Mouse (Mus musculus): ENCODE measurements around the gene Poldip3.

DNA sequence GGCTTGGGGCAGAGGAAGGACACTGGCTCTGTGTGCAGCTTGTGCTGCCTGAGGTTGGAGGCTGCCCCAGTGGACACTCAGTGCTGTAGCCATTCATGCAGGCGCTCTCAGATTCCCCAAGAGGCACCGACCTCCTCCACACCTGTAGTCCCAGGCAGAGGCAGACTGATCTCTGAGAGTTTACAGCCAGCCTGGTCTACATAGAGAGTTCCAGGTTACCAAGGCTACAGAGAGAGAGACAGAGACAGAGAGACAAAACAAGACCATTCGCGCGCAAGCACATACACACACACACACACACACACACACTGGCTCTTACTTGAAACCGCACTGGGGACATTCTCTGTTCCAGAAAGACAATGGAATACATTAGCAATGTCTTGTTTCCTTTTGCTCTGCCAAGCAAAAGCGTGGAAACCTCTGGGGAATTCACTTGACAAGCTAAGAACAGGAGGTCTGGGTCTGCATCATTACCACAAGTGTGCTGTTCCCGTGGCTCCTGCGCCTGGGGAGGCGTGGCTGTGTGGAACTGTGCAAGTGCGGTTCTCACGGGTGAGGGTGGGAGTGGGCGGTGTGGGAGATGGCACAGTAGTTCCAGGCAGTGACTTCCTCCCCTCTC, 65.1 kb downstream of the Poldip3 start:
- TF ChIP-seq FOSL1 (IDR thresholded peaks at IDR 0.05; ENCODE audit: insufficient read depth, low read length, poor library complexity, severe bottlenecking) (no peak), MYOD1 (IDR thresholded peaks at IDR 0.05; ENCODE audit: control insufficient read depth, insufficient read length, low read depth) (no peak), MYOG (IDR thresholded peaks at IDR 0.05; ENCODE audit: control insufficient read depth, extremely low read depth, insufficient read length) (no peak), CTCF (IDR thresholded peaks at IDR 0.05; ENCODE audit: control insufficient read depth, insufficient read depth, insufficient read length) (no peak), USF1 (IDR thresholded peaks at IDR 0.05; ENCODE audit: low read depth) (no peak)
